Mouse (Mus musculus) mature B cell (primary cell): Measurements from ENCODE around the gene Sh2b2.

Experiments used
- in situ Hi-C: fragments of 300-500 bp; cut with MboI; formaldehyde crosslinking; loops from 2 replicates; pipeline ENCODE4 v1.14.3; 2019

Gene Sh2b2

DNA sequence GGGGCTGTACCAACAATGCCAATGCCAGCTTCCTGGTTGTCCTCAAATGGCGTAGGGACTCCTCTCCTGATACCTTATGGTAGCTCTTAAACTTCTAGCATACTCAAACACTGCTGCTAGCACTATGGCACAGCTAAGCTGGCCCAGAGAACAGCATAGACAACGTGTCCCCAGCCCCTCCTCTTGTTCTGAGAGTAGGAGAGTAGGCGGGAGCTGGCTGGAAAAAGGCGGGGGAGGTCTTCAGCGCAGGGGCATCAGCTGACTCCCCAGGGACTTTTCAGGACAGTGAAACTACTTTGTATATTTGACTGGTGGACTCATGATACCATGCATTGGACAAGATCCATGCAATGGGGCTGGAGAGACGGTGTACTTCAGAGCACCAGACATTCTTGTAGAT, 64.3 kb downstream of the Sh2b2 start:
- in situ Hi-C loops = no loop called here

DNA sequence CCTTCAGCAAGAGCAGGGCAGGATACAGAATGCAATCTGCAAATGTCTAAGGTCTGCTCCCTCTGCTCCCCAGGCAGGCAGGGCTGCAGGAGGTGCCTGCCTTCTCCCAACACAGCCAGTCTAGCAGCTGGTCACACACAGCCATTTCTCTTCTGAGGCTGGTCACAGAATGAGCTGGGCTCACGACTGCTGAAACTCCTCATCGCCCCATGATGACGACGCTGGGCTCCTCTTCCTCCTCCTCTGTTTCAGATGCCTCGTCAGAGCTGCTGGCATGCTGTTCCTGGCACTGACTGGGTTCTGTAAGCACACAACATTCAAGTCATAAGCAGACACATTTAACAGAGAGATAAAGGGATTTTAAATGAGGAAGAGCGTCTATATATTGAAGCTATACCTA, 65.2 kb downstream of the Sh2b2 start:
- in situ Hi-C loops = no loop called here

DNA sequence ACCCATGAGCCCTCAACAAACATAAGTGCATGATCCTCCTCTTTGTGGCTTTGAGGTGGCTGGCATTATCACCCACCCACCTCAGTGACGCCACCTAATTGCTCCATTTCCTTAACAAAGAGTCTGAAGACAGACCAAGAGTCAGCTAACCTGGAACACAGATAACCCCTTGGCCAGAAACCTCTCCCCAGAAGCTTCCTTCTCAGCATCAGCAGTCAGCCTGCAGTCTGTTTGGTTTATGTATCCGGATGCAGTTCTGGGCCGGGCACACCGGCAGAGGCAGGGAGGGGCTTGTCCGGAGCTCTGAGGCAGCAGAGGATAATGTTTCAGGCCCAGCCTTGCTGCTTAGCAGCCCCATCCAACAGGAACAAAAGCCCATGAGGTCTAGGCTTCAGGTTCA, 66.8 kb downstream of the Sh2b2 start:
- in situ Hi-C loops = loop anchor here (5.0 kb wide), 1 partner anchor 37 kb away; no protein-coding TSS in a partner anchor

DNA sequence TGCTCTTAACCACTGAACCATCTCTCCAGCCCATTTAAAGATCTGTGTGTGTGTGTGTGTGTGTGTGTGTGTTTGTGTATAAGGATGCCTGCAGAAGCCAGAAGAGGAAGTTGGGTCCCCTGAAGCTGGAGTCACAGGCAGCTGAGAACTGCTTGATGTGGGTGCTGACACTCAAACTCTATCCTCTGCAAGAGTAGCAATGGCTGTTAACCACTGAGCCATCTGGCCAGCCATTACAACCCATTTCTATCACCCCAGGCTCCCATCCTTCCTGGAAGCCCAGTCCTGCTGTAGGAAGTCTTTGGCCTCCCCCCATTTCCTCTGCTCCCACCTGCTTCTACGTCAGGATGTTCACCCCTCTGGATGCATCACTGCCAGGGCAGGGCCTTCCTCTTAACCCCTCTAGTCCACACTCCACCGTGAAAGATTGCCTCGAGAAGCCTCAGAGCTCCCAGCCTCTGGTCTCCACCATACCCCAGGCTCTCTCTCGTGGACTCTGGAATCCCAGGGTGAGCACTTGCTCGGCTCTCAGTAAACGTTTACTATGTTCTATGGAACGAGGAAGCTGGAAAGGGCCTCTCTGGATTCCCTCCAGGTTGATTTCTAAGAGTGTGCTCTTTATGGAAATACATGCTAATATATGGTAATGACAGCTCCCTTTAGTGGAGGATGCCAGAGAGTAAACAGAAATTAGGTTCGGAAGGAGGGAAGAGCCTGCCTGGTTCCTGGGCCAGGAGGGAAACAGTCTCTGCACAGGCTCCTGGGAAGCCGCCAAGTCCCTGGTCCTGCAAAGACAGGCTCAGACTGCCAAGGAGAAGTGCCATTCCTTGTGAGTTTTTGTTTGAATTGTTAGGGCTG, 72.5 kb downstream of the Sh2b2 start:
- in situ Hi-C loops = no loop called here

DNA sequence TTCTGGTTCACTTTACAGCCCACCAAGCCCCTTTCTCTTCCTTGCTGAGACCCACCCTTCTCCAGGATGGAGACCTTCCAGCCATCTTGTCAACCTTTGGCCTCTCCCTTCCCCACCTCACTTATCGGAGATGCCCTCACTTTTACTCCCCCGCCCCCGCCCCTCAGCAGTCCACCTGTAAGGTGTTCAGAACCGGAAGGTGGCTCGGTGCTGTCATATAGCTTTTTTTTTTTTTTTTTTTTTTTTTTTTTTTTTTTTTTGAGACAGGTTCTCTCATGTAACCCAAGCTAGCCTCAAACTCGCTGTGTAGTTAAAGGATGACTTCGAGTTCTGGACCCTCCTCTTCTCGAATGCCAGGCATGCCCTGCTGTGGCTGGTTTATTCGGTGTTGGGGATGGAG, 73.4 kb downstream of the Sh2b2 start:
- in situ Hi-C loops = no loop called here

DNA sequence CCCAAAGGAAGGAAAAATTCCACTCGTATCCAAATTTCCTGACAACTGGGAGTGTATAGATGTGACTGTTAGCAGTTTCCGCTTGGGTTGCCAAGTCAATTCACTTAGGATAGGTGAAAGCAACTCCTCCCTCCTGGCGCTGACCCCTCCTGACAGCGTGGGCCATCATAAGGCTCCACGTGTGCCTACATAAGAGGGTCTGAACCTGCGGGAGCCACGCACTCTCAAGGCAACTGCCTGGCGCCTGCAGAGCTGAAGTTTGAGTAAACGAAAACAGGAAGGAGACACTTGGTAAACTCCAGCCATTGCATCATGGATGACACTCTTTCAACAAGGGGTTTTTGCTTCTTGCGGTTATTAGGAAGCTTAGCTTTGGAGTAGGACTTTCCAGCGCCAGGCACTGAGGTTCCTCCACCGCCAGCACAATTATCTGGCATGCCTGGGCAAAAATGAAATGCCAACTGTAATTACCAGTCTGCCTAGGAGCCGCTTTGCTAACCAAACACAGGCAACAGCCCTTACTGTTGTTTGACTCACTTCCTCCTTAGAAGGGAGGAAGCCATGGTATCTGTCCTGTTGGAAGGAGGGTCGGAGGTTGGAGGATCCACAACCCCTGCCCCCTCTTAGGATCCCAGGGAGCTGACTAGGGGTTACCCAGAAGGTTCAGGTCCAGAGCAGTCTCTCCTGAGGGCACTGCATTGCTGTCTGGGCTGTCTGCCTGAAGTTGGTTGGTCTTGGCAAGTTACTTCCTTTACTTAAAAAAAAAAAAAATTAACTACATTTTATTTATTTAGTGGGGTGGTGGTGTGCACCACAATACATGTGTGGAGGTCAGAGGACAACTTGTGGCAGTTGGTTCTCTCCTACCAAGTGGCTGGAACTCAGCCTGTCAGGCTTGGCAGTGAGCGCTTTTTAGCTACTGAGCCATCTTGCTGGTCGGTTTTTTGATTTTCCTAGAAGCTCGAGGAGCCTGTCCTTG, 74.7 kb downstream of the Sh2b2 start:
- in situ Hi-C loops = no loop called here

DNA sequence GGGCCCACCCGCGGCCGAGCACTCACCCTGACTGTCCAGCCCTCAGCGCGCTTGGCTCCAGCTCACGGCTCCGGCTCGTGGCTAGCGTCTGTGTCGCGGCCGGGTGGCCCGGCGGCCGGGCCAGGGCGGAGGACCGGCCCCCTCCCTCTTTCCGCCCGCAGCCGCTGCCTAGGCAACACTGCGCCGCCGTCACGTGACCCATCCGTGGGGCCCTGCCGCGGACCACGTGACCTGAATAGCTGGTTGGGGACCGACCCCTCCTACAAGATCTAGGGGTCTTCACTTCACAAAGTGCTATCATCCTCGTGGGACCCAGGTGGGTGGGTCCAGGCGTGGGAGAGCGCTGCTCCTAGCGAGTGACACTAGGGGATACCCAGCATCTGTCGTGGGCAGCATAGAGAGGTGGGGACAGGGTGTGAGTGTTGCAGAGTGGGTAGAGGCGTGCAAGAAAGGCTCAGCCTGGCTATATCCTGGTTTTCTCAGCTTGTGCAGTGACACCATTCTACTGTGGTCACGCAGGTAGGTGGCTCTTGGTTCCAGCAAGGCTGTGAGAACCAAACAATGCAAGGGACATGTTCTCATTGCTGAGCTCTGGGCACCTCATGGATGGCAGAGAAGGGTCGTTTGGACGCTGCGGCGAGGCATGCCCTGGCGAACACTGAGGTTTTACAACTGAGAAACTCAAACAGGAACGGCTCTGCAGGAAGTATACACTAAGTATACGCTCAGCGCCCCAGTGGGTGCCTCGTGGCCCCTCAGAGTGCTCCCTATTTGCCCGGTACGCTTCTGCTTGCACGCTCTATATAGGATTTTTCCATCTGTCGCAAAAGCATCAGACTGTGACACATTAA, 75.6 kb downstream of the Sh2b2 start, which contains the start of gene Orai2:
TSS of gene Orai2 (minus strand) at position 202 of the 851 bp plus-strand sequence.
- in situ Hi-C loops = no loop called here

DNA sequence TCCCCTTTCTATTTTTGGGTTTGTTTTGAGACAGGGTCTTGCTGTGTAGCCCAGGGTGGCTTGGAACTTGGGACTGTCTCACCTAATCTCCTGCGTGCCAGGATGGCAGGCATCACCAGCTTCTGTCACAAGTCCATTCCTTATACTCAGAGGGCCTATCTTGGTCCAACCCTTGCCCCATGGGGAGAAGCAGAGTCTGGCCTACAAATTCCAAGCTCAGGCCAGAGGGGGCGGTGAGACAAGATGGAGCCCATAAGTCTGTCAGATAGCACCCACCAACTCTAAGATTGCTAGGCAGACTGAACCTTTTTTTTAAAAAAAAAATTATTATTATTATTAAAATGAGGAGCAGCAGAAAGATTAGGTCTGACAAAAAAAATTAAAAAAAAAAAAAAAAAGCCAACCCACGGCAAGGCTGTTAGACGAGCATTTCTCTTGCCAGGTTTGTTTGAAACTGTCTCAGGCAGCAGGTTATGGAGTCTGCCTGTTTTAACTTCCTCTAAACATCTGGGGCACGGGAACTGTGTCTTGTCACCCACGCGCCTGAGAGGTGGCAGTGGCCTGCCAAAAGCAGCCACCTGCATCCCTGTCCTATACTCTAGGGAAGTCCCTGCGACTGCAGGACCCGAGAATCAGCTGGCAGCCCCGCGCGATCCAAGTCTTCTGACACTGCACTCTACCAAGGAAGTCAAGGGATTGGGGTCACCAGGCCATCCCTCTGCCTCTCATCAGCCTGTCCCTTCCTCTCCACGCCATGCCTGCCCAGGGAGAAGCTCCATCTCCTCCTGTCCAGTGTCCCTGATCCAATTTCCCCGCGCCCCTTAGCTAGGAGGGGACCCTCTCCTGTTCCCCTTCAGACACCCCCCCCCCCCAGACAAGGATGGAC, 76.5 kb downstream of the Sh2b2 start:
- in situ Hi-C loops = no loop called here
